ENCODE assay signal across 16 mouse cellular contexts in genomic region chr1:72490193-72490592, GRCm38 (mm10). TPM values are rescaled to one million over a fixed set of nuclear protein-coding genes. Genes with fewer than 3 reads are reported as not detected.
DNase-seq lines count a peak whose midpoint lies in the region; ATAC-seq lines count a peak whose summit lies in the region.
"Had no signal": no experiment of that assay in that cellular context is flagged by ENCODE, and none has a peak within 500 bp of the region (broad histone marks: within the 10 kb centered on the region; RNA-seq: fewer than 3 reads in every experiment).

No protein-coding gene starts in this region.

- no peak overlapping the region for H3K4me3 ChIP-seq in heart, embryonic 16.5 days (ENCODE audit: low read length)
- no peak overlapping the region for H3K4me3 ChIP-seq in midbrain, embryonic 12.5 days
- H3K4me3 ChIP-seq: erythroblast, embryonic 14.5 days; neural tube, embryonic 15.5 days; stomach, embryonic 15.5 days had no signal

- ATAC-seq in heart, embryonic 16.5 days (replicated peaks; ENCODE audit: extremely low read depth, insufficient read depth, low FRiP score) = peak; percentile 49; the same call in 1 of the 2 replicates
- ATAC-seq in midbrain, embryonic 12.5 days (ENCODE audit: low FRiP score, low read depth) = no peak
- no peak for ATAC-seq in granulocyte monocyte progenitor cell, adult 5-6 weeks (replicated peaks; ENCODE audit: poor library complexity, severe bottlenecking)

- no peak overlapping the region for H3K9ac ChIP-seq in heart, embryonic 16.5 days (ENCODE audit: low read length)
- H3K9ac ChIP-seq in midbrain, embryonic 12.5 days (replicated peaks) = no peak overlapping the region
- H3K9ac ChIP-seq: liver, embryonic 14.5 days; neural tube, embryonic 15.5 days; stomach, embryonic 15.5 days had no signal

- no peaks in the 10 kb centered on the region for H3K36me3 ChIP-seq in heart, embryonic 16.5 days (ENCODE audit: control insufficient read depth, insufficient read depth)
- no peaks in the 10 kb centered on the region for H3K36me3 ChIP-seq in midbrain, embryonic 12.5 days
- H3K36me3 ChIP-seq: neural tube, embryonic 15.5 days; stomach, embryonic 15.5 days had no signal

- H3K27ac ChIP-seq in heart, embryonic 16.5 days (ENCODE audit: low read length) = no peak overlapping the region
- H3K27ac ChIP-seq in midbrain, embryonic 12.5 days (replicated peaks) = 0 out of 2 replicates have a peak overlapping the region, but pooled peaks have one; percentile 17
- H3K27ac ChIP-seq: liver, embryonic 14.5 days; neural tube, embryonic 15.5 days; stomach, embryonic 15.5 days had no signal

- no peaks in the 10 kb centered on the region for H3K9me3 ChIP-seq in heart, embryonic 16.5 days (replicated peaks; ENCODE audit: control insufficient read depth, low read length)
- no peaks in the 10 kb centered on the region for H3K9me3 ChIP-seq in midbrain, embryonic 12.5 days
- H3K9me3 ChIP-seq: neural tube, embryonic 15.5 days; stomach, embryonic 15.5 days had no signal

- WGBS in heart, embryonic 16.5 days = 7% methylated on average over 8 of the region's 8 CpGs
- WGBS in midbrain, embryonic 12.5 days = 4% methylated on average over 8 of the region's 8 CpGs

- no peak overlapping the region for H3K4me2 ChIP-seq in heart, embryonic 16.5 days (ENCODE audit: low read depth, low read length)
- no peak overlapping the region for H3K4me2 ChIP-seq in midbrain, embryonic 12.5 days (replicated peaks)
- H3K4me2 ChIP-seq: neural tube, embryonic 15.5 days; stomach, embryonic 15.5 days had no signal

- H3K27me3 ChIP-seq in heart, embryonic 16.5 days (ENCODE audit: control insufficient read depth, insufficient read depth, low read length) = no peaks in the 10 kb centered on the region
- H3K27me3 ChIP-seq in midbrain, embryonic 12.5 days = no peaks in the 10 kb centered on the region
- H3K27me3 ChIP-seq: neural tube, embryonic 15.5 days; stomach, embryonic 15.5 days had no signal

- no peaks in the 10 kb centered on the region for H3K4me1 ChIP-seq in heart, embryonic 16.5 days (ENCODE audit: control insufficient read depth, insufficient read depth, low read length)
- H3K4me1 ChIP-seq in midbrain, embryonic 12.5 days = peaks cover 15% of the 10 kb centered on the region
- H3K4me1 ChIP-seq: neural tube, embryonic 15.5 days; stomach, embryonic 15.5 days had no signal

- DNase-seq in heart, adult 9 months (ENCODE audit: low spot score in 2 of 2) = no peak
- DNase-seq in ES-CJ7 (ENCODE audit: low read depth, low spot score) = peak; percentile 47
- DNase-seq in embryo, embryonic 10.5 days (ENCODE audit: low spot score) = peak; percentile 21
- DNase-seq in left cerebral cortex, adult 9 months (ENCODE audit: low spot score in 2 of 2) = no peak
- no peak for DNase-seq in lung, postnatal 25 days (ENCODE audit: low spot score)
- DNase-seq: cerebellum, postnatal 36 days; gastrocnemius, postnatal 14 days; kidney, adult 11 months had no signal

RNA-seq across cellular contexts. Expression of gene March4, which starts 46.5 kb away (rescaled TPM):
- polyA plus RNA-seq in heart, embryonic 16.5 days (2015; fragmentation: Nextera tagmentation; extraction: Ambion mirVana) = not detected in 2 replicates
- polyA plus RNA-seq in midbrain, embryonic 12.5 days (2016; fragmentation: Nextera tagmentation; extraction: Ambion mirVana) = 0.96 and 1.3 TPM in 2 replicates
- total RNA-seq in granulocyte monocyte progenitor cell, adult 5-6 weeks (2014; fragmentation: Nextera tagmentation) = not detected in 2 replicates
- not detected in 2 replicates for total RNA-seq in granulocyte monocyte progenitor cell, adult 5-6 weeks (2017)
- polyA plus RNA-seq: erythroblast, embryonic 14.5 days; heart, postnatal 0 days; liver, embryonic 14.5 days had no signal

Comparison
In these comparisons a context has a peak if more than half of its experiments do, and no peak if none do; other contexts are left out.
1. DNase-seq: peak in ES-CJ7 (single experiment) and embryo, embryonic 10.5 days (single experiment); none in heart, adult 9 months (0 of 2), left cerebral cortex, adult 9 months (0 of 2) and lung, postnatal 25 days (single experiment).